Mouse (Mus musculus) heart, postnatal 25 days (tissue): ENCODE results near the gene Mmp17. TPM values are rescaled to one million over a fixed set of nuclear protein-coding genes. Genes with fewer than 3 reads are reported as not detected.

Source experiments
- DNase-seq: peaks from one replicate; pipeline ENCODE4 v3.0.0; 2022; ENCODE audit warnings: low spot score
- intact Hi-C: fragments of 180-260 bp; cut with DNase I; formaldehyde crosslinking; loops from one replicate; pipeline ENCODE4 v1.15.1; 2025
- total RNA-seq, 2 experiments: library from RNA; stranded (reverse); gene quantifications; 2 replicates each; pipeline ENCODE4 v1.2.3; 2021

Mmp17 gene
- 1 to 10 TPM in 1 of 2 experiments, under 1 TPM in 1; 0.98 to 1.2 TPM for total RNA-seq

GRCm38 (mm10) chr5:129583761-129584582 lies at the start of gene Mmp17:
Mmp17 (plus strand) TSS chr5:129584169.
- DNase-seq: peak; percentile 79
- intact Hi-C loops: loop anchor here (2.0 to 10.0 kb wide), 3 partner anchors 82 to 405 kb away; partner anchors contain the start of gene Sfswap

GRCm38 (mm10) chr5:129534500-129534899 lies 49.5 kb upstream of the Mmp17 start:
- peak; percentile 52 for DNase-seq
- intact Hi-C loops: no loop called here

- DNase-seq: no peak
- intact Hi-C loops: no loop called here
These were observed 48.9 kb upstream of the Mmp17 start for GRCm38 (mm10) chr5:129535021-129535420.

GRCm38 (mm10) chr5:129535431-129535830 lies 48.5 kb upstream of the Mmp17 start:
- DNase-seq: no peak
- intact Hi-C loops: no loop called here

- intact Hi-C loops: no loop called here
These were observed 45.1 kb upstream of the Mmp17 start for GRCm38 (mm10) chr5:129538826-129539225.

GRCm38 (mm10) chr5:129542236-129542635 lies 41.7 kb upstream of the Mmp17 start:
- intact Hi-C loops: no loop called here
- no peak for DNase-seq

More at GRCm38 (mm10) chr5:129538826-129539225, 45.1 kb upstream of the Mmp17 start:
- DNase-seq: no peak

GRCm38 (mm10) chr5:129545787-129546186 lies 38.2 kb upstream of the Mmp17 start:
- no peak for DNase-seq
- intact Hi-C loops: no loop called here

- no peak for DNase-seq
- intact Hi-C loops: no loop called here
These were observed 34.3 kb upstream of the Mmp17 start for GRCm38 (mm10) chr5:129549716-129550115.

GRCm38 (mm10) chr5:129550790-129551189 lies 33.2 kb upstream of the Mmp17 start:
- intact Hi-C loops: no loop called here
- DNase-seq: no peak

GRCm38 (mm10) chr5:129551991-129552390 lies 32.0 kb upstream of the Mmp17 start:
- intact Hi-C loops: no loop called here
- no peak for DNase-seq

- DNase-seq: no peak
- intact Hi-C loops: no loop called here
These were observed 30.3 kb upstream of the Mmp17 start for GRCm38 (mm10) chr5:129553642-129554041.

- intact Hi-C loops: no loop called here
- DNase-seq: no peak
These were observed 25.4 kb upstream of the Mmp17 start for GRCm38 (mm10) chr5:129558591-129558990.

GRCm38 (mm10) chr5:129559283-129559682 lies 24.7 kb upstream of the Mmp17 start:
- intact Hi-C loops: no loop called here
- DNase-seq: no peak

- no peak for DNase-seq
- intact Hi-C loops: no loop called here
These were observed 21.6 kb upstream of the Mmp17 start for GRCm38 (mm10) chr5:129562342-129562741.

GRCm38 (mm10) chr5:129568596-129568995 lies 15.4 kb upstream of the Mmp17 start:
- intact Hi-C loops: no loop called here
- no peak for DNase-seq

- DNase-seq: no peak
- intact Hi-C loops: no loop called here
These were observed 5.8 kb upstream of the Mmp17 start for GRCm38 (mm10) chr5:129578201-129578600.

GRCm38 (mm10) chr5:129580046-129580445 lies 3.9 kb upstream of the Mmp17 start:
- intact Hi-C loops: loop anchor here (5.0 to 10.0 kb wide), 2 partner anchors 78 to 165 kb away; partner anchors contain the start of gene Sfswap
- DNase-seq: no peak

- intact Hi-C loops: loop anchor here (5.0 to 10.0 kb wide), 2 partner anchors 78 to 166 kb away; partner anchors contain the start of gene Sfswap
- DNase-seq: no peak
These were observed 3.4 kb upstream of the Mmp17 start for GRCm38 (mm10) chr5:129580572-129580971.

- intact Hi-C loops: loop anchor here (5.0 to 10.0 kb wide), 2 partner anchors 79 to 166 kb away; partner anchors contain the start of gene Sfswap
- DNase-seq: no peak
These were observed 3.0 kb upstream of the Mmp17 start for GRCm38 (mm10) chr5:129581015-129581414.

- DNase-seq: no peak
These were observed 638 bp upstream of the Mmp17 start for GRCm38 (mm10) chr5:129583331-129583730.

More at GRCm38 (mm10) chr5:129583331-129583730, 638 bp upstream of the Mmp17 start:
- intact Hi-C loops: loop anchor here (5.0 to 10.0 kb wide), 2 partner anchors 81 to 169 kb away; partner anchors contain the start of gene Sfswap
